Mouse (Mus musculus) megakaryocyte, embryonic 14.5 days (primary cell): ENCODE results near the gene Cadps. TPM values are rescaled to one million over a fixed set of nuclear protein-coding genes. Genes with fewer than 3 reads are reported as not detected.

Experiments
- H3K27me3 ChIP-seq: replicated peaks from 2 replicates; pipeline ENCODE3; 2012; ENCODE audit warnings: inconsistent platforms
- H3K36me3 ChIP-seq: replicated peaks from 2 replicates; pipeline ENCODE3; 2012; ENCODE audit warnings: low read length, inconsistent platforms, mixed read lengths
- H3K4me1 ChIP-seq: 2 replicates; pipeline ENCODE4 v1.6.1; 2012; ENCODE audit warnings: inconsistent platforms
- H3K4me3 ChIP-seq: replicated peaks from 2 replicates; pipeline ENCODE3; 2012; ENCODE audit warnings: moderate library complexity, mild to moderate bottlenecking, inconsistent platforms
- H3K9me3 ChIP-seq: 2 replicates; pipeline ENCODE4 v1.6.1; 2012; ENCODE audit warnings: inconsistent platforms
- FLI1 ChIP-seq: IDR thresholded peaks from 2 replicates; pipeline ENCODE4 v1.6.1; 2012; ENCODE audit warnings: low read length, inconsistent platforms, mixed read lengths
- GATA1 ChIP-seq: IDR thresholded peaks from 3 replicates; pipeline ENCODE4 v1.6.1; 2012; ENCODE audit warnings: mixed read lengths, low read length, inconsistent platforms, borderline replicate concordance
- polyA plus RNA-seq: library from polyadenylated mRNA; stranded (reverse); fragments of >175 nt; gene quantifications from 2 replicates; pipeline ENCODE4 v1.2.3, GENCODE M21; 2012; ENCODE audit warnings: low replicate concordance; ENCODE audit not compliant: insufficient read depth

The Cadps gene
- polyA plus RNA-seq, 1 experiment: not detected

- H3K4me3 ChIP-seq: no peak overlapping the region
- H3K27me3 ChIP-seq: peaks cover 90% of the 10 kb centered on the region
- H3K36me3 ChIP-seq: no peaks in the 10 kb centered on the region
- peaks cover 3% of the 10 kb centered on the region; the same call in 1 of the 2 replicates for H3K9me3 ChIP-seq
- H3K4me1 ChIP-seq: peaks cover 12% of the 10 kb centered on the region
- TF ChIP-seq FLI1: no peak
- no peak for TF ChIP-seq GATA1
Measured at GRCm38 (mm10) chr14:12338811-12339565, 483.9 kb downstream of the Cadps start.

GRCm38 (mm10) chr14:12337998-12338809 is 484.7 kb downstream of the Cadps start:
- peaks cover 83% of the 10 kb centered on the region for H3K27me3 ChIP-seq

GRCm38 (mm10) chr14:12337421-12337997 is 485.4 kb downstream of the Cadps start:
- Histone ChIP-seq H3K4me1 (peaks cover 12% of the 10 kb centered on the region), H3K36me3 (no peaks in the 10 kb centered on the region), H3K9me3 (peaks cover 3% of the 10 kb centered on the region; the same call in 1 of the 2 replicates), H3K4me3 (no peak overlapping the region), H3K27me3 (peaks cover 76% of the 10 kb centered on the region)
- no peak for TF ChIP-seq FLI1

More at GRCm38 (mm10) chr14:12337998-12338809, 484.7 kb downstream of the Cadps start:
- H3K4me3 ChIP-seq: no peak overlapping the region
- peaks cover 12% of the 10 kb centered on the region for H3K4me1 ChIP-seq
- TF ChIP-seq FLI1 (no peak), GATA1 (no peak)
- no peaks in the 10 kb centered on the region for H3K36me3 ChIP-seq
- peaks cover 3% of the 10 kb centered on the region; the same call in 1 of the 2 replicates for H3K9me3 ChIP-seq

GRCm38 (mm10) chr14:12334925-12335324 is 488.0 kb downstream of the Cadps start:
- TF ChIP-seq FLI1: no peak
- TF ChIP-seq GATA1: no peak
- H3K9me3 ChIP-seq: peaks cover 3% of the 10 kb centered on the region; the same call in 1 of the 2 replicates
- no peak overlapping the region for H3K4me3 ChIP-seq
- H3K36me3 ChIP-seq: no peaks in the 10 kb centered on the region
- H3K27me3 ChIP-seq: peaks cover 51% of the 10 kb centered on the region
- no peaks in the 10 kb centered on the region for H3K4me1 ChIP-seq

GRCm38 (mm10) chr14:12333622-12334021 is 489.3 kb downstream of the Cadps start:
- Histone ChIP-seq H3K4me1 (no peaks in the 10 kb centered on the region), H3K36me3 (no peaks in the 10 kb centered on the region), H3K4me3 (no peak overlapping the region), H3K27me3 (peaks cover 40% of the 10 kb centered on the region), H3K9me3 (peaks cover 3% of the 10 kb centered on the region; the same call in 1 of the 2 replicates)
- no peak for TF ChIP-seq GATA1
- TF ChIP-seq FLI1: no peak
